Mouse (Mus musculus) large intestine, adult 2 months (tissue): ENCODE data around the gene Gm26741. TPM values are rescaled to one million over a fixed set of nuclear protein-coding genes. Genes with fewer than 3 reads are reported as not detected.
"Not testable (repeated sequence)": the region's sequence is repeated elsewhere in the genome, so short reads cannot be mapped to it uniquely, and the experiment has no call there.

Source experiments
- DNase-seq: peaks from one replicate; pipeline ENCODE4 v3.0.0-alpha.2; 2012; ENCODE audit warnings: low read depth, low spot score
- WGBS: fragments of 180-500 bp; shearing (Covaris S2); methylation state at CpG from one replicate; pipeline ENCODE4 v1.1.7; 2018; 5-methylcytosine and 5-hydroxymethylcytosine counted together
- polyA plus RNA-seq: library from polyadenylated mRNA; depleted of rRNA; stranded (reverse); fragments of >200 nt; gene quantifications from 2 replicates; pipeline ENCODE4 v1.2.3, GENCODE M21; 2012; rRNA removed

Gm26741 gene
- not detected in 2 replicates for polyA plus RNA-seq

DNA sequence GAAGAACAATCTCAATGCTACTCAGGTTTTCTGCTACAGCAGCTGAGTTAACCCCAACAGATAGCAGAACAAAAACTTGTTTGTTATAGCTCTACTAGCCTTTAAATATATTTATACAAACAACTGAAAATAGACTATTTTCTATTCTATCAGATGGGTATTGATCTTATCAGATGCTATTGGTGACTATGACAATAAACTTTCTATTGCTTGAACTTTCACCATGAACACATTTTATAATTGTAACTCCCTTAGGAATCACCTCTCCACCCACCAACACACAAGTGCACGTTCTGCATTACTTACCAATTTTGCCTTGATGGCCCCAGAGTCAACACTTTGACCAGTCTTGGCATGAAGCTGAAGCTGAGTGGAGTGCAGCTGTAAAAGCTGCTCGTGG lies at the start of gene Gm26741:
Gm26741 (plus strand) TSS at position 301 of the 400 bp plus-strand sequence.
- no peak for DNase-seq
- WGBS, result 61% methylated on average over 2 of the region's 2 CpGs

DNA sequence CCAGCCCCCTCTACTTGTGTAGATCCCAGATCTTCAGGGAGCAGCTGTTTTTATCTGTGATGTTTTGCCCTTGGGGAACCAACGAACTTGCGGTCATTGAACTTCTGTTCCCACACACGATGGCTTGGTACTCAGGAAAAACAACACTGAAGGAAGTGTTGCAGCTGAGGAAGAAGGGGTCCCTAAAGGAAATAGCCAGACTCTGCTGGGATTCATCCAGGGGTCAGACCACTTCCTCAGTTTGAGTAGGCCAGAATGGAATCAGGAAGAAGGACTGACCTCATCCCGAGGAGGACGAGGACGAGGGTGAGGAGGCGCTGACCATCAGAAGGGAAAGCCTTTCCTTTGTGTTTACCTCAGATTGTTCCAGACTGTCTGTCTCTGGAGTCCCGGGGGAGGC lies 49.4 kb upstream of the Gm26741 start:
- 70% methylated on average over 8 of the region's 8 CpGs for WGBS
- DNase-seq, result no peak

DNA sequence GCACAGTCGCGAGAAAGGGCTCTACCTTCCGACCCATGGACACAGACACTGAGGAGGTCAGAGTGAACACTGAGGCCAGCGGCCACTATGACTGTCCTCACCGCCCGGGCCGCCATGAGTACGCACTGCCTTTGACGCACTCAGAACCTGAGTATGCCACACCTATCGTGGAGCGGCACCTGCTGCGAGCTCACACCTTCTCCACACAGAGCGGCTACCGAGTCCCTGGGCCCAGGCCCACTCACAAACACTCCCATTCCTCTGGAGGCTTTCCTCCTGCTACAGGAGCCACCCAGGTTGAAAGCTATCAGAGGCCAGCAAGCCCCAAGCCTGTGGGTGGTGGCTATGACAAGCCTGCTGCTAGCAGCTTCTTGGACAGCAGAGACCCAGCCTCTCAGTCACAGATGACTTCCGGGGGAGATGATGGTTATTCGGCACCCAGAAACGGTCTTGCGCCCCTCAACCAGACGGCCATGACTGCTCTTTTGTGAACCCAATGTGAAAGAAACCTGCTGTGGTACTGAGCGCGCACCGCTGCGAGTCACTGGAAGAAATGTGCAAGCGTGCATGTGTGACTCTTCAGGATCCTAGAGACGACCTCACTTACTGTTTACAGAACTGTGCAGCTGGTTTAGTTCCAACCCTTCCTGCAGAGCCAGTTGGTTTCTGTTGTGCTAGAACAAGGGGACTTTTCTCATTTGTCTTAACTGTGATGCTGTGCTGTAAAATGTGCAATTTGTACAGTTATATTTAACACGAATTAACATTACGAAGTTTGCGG lies 38.9 kb upstream of the Gm26741 start:
- 82% methylated on average over 28 of the region's 28 CpGs for WGBS
- DNase-seq, result no peak

DNA sequence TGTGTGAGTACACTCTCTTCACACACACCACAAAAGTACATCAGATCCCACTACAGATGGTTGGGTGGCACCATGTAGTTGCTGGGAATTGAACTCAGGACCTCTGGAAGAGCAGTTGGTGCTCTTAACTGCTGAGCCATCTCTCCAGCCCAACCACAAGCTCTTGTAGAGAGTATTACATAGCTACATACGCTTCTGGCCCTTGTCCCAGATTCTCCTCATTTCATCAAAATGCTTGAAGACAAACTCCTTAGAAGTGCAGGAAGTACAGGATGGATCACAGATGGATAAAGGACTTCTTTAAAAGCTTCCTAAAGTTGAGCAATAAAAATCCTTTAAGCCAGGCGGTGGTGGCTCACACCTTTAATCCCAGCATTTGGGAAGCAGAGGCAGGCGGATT lies 36.6 kb upstream of the Gm26741 start:
- no peak for DNase-seq
- 87% methylated on average over 3 of the region's 3 CpGs for WGBS

DNA sequence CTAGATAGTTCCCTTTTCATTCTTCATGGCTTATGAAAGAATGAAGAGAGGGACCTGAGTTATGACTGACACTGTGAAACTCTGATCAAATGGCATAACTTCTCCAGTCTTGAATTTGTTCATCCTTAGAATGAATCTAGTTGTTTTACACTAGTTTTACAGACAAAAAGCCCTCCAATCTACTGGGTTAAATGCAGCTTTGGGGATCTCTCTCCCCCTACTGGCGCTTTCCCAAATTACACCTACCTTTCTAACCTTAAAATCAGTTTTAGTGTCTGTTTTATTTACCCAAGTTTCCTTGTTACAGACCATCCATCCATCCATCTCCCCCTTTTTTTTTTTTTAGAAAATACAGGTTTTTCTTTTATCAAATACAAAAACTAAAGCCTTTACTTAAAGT lies 27.6 kb upstream of the Gm26741 start:
- peak; percentile 22 for DNase-seq
- WGBS, result 3% methylated on average over 1 of the region's 1 CpGs

DNA sequence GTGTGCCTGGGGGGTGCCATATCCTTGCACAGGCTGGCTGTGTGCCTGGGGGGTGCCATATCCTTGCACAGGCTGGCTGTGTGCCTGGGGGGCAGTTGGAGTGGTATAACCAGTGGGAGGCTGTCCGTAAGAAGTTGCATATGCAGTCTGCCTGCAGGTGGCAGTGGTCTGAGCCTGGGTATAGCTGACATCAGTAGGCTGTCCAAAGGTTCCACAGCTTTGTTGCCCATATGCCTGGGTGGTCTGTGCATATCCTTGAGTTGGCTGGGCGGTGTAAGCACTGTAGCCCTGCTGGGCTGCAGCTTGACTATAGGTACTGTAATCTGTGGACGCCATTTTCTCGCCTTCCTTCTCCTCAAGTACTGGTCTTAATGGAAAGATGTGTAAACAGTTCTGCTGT lies 15.2 kb upstream of the Gm26741 start:
- not testable (repeated sequence) for DNase-seq
- WGBS, result 94% methylated on average over 4 of the region's 4 CpGs

DNA sequence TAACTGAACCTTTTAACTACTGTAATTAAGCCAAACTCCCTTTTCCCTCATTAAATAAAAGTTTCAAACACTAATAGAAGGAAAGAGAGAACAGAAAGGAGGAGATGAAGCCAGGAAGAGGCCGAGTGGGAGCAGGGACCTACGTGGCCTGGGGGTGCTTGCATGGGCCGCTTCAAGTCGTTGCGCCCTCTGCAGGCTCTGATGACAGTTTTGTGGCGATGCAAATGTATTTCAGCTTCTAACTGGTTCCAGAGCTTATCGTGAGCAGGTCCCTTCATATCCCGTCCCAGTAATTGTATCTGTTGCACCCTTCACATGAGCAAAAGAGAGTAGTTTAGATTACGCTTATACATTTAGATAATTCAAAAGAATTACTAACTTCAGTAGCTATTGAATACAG lies 5.4 kb upstream of the Gm26741 start:
- 93% methylated on average over 9 of the region's 9 CpGs for WGBS
- DNase-seq, result no peak

DNA sequence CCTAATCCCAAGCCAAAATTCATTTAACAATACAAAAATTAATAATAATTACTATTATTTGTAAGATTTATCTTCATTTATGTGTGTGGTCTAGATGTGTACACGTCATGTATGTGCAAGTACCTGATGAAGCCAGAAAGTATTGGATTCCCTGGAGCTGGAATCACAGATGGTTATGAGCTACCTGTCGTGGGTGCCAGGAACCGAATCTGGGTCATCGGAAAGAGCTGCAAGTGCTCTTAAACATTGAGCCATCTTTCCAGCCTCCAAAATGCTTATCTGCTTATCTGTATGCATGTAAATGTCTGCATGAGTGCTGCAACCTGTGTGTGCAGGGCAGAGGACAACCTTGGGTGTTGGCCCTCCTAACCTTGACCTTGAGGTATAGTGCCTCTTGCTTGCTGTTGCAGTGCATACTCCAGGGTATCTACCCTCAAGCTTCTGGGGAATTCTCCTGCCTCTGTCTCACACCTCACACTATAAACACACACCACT lies 1.7 kb downstream of the Gm26741 start:
- WGBS, result 97% methylated on average over 4 of the region's 4 CpGs
- no peak for DNase-seq

DNA sequence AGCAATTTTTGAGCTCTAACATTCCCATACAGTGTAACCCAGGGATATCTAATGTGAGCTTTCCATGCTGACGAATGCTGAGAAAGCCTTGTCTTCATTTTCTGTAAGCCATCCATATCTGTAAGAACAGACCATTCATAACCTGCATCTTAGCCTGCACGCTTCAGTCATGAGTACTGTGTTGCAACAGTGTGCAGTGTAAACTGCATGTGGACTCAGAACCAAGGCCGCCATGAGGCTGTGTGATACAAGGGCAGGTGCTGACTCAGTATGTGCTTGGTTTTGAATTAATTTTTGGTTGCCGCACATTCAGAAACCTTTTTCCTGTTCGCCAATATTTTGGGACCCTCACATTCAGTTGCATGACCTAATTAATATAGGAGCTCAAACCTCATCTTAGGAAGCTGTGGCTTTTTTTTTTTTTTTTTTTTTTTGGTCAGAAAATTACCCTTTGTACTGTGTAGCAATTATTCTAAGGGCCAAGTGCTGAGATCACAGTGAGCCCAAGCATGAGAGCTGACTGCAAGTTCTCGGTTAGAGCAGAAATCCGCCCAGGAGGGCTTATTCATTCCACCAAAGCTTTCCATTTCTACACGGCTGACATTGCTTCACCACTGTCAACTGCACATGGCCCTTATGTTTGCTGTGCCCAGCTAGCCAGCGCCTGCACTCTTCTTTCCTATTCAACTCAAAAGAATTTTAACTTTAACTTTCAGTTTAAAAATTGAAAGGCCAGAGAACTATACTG lies 2.5 kb downstream of the Gm26741 start:
- WGBS, result 92% methylated on average over 9 of the region's 9 CpGs
- no peak for DNase-seq

DNA sequence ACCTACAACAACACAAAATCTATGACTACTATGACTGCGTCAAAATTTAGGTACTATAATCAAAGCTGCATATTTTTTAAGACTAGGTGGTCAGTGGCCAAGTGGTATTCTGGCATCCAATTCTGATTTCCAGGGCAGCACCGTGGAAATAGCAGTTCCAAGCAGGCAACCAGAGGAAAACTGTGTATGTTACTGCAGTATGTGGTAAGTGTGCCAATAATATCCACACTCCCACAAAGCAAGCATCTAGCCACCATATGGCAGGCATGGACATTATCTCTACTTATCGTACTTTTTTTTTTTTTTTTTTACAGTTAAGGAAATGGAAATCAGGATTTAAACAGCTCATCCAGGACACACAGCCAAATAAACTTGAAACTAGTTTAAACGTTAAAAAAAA lies 9.8 kb downstream of the Gm26741 start:
- DNase-seq, result no peak
- 54% methylated on average over 4 of the region's 4 CpGs for WGBS

DNA sequence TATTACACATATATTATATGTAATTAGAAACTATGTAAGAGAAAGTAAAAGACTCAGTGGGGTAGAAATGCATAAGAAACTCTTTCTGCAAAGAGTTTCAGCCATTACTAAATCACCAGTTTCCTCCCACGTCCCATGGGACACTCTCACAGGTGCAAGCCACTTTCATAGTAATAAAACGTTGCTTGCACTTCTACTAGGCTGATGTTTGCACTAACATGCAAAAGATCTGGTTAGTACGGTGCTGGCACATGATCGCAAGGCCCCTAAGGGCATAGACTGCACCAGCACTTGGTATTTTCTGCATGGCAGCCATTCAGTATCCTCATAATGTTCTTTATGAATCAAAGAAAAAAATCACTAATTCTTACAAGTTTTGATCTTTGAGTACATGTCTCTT lies 15.3 kb downstream of the Gm26741 start:
- DNase-seq, result no peak
- 40% methylated on average over 4 of the region's 4 CpGs for WGBS

DNA sequence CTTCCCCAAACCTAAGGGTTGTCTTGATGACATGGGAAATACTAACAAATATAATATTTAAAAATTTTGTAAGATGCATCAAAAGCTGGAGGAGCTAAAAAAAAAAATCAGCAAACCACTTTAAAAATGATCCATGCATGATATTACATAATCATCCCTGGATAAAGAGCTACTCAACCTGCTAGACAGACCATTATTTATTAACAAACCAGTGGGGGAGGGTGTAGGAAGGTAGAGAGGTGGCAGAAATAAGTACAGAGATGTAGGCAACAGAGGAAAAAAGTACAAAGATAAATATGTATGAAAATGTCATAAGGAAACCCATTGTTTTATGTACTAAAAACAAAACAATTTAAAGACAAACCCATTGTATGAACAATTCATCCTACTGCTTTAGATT lies 16.1 kb downstream of the Gm26741 start:
- no peak for DNase-seq

DNA sequence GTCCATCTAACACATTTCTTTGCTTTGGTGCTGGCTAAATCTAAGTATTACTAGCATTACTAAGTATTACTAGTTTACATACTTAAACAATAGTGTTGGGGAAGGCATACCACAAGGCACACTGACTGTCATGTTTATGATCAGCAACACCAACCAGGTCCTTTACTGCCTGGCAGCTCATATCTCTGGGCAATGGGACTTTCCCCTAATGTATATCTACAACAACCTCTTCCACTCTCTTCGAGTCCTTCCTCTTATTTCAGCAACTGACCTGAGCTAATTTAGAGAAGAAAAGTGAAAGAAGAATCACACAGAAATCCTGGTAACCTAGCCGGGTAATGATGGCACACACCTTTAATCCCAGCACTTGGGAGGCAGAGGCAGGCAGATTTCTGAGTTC lies 17.9 kb downstream of the Gm26741 start:
- no peak for DNase-seq

DNA sequence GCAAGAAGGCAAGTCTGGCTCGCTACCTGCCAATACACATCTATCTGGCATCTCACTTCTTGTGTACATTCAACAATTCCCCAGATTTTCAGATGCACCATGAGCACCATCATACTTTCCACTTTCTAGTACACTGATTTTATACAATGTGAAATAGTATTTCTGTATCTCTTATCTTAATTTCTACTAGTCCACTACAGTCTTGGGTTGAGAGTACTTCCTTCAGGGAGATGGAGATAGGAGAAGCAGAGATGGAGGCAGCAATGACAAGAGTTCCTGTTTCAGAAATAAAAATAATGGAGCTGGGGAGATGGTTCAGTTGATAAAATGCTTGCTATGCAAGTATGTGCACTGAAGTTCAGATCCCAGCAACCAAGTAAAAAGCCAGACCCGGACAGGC lies 19.2 kb downstream of the Gm26741 start:
- 95% methylated on average over 2 of the region's 2 CpGs for WGBS
- no peak for DNase-seq

More for the DNA sequence above, 17.9 kb downstream of the Gm26741 start:
- whole genome bisulfite sequencing, result 49% methylated on average over 2 of the region's 2 CpGs

DNA sequence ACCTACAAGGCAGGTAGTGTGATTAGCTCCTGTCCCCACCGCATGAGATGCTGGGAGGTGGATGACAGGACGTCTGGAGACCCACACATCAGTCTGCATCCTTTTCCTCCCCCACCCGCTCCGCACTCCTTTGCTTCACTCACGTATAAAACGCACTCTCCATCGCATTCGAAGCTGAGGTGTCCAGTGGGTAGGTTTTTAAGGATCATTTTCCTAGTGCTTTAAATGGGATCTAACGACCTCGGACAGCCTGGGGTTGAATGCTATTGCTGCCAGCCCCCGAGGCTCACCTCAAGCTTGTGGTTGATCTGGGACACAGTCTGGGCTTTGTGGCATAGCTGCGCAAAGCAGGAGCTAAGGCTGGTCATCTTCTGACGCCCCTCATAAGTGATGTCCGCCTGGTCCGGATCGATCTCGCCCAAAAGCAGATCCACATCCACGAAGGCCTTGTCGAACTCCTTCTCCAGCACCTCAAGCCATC lies 22.8 kb downstream of the Gm26741 start:
- under 1% methylated on average over 19 of the region's 19 CpGs for WGBS
- DNase-seq, result no peak

DNA sequence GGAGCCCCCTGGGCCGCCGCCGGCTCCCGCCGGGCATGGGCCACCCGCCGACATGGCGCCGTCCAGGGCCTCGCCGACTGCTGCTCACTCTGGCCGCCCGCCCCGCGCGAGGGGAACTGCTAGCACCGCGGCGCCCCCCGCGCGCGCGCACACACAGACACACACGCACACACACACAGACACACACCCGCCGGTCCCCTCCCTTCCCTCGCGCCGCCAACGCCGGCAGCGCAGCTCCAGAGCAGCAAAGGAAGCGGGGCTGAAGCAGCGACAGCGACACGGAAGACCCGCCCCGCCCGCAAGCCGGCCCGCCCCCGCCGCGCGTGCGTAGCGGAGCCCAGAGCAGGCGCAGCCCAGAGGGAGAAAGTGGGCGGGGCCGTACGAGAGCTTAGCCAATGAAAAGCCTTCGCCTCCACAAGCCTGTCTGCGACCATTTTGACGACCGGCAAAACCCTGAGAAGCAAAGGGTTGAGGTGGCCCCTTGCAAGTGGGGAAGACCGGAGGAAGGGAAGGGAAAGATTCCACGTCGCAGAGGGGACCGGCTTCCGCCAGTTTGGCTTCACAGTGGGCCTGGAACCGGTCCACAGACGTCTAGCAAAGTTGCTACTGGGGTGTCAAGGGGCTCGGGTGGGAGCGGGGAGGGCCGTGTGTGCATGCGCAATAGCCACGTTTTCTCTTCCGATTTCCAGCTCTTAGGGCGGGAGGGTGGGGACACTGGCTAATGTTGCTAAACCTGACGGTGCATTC lies 23.5 kb downstream of the Gm26741 start, which contains the start of gene Gopc:
Gopc (minus strand) TSS at position 280 of the 747 bp plus-strand sequence.
- under 1% methylated on average over 71 of the region's 71 CpGs for WGBS
- DNase-seq, result peak; percentile 86

DNA sequence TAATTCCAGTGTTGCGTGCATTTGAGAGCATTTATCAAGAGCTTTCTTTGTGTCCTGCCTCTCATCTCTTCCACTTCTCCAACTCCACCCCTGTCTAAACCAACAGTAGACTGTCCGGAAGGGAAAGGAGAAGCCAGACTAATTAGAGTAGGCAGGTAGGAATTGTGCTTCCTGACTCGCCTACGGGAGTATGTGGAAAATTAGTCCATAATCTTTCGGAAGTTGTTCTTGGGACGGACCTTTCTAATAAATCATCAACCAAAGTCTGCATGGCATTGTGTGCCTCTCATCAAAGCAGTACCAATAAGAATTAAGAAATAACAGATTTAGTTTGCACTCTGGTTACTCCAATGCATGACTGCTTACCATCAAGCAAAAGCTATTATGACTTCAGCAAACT lies 24.5 kb downstream of the Gm26741 start:
- DNase-seq, result no peak
- 26% methylated on average over 6 of the region's 6 CpGs for WGBS

DNA sequence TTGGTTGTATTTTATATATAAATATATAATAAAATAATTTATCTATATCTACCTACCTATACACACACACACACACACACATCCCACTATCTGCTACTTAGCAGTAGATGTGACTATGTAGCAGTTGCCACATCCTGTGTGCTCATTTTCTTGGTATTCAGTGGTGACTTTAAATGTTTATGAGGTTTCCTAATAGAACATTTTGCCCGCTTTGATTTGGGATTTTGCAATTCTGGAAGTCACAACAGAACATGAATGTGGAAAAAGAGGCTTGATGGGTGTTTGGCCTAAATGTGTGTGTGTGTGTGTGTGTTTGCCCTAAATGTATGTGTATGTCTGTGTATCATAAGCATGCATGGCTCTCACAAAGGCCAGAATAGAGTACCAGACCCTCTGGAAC lies 25.0 kb downstream of the Gm26741 start:
- WGBS, result 83% methylated on average over 1 of the region's 1 CpGs
- DNase-seq, result no peak

DNA sequence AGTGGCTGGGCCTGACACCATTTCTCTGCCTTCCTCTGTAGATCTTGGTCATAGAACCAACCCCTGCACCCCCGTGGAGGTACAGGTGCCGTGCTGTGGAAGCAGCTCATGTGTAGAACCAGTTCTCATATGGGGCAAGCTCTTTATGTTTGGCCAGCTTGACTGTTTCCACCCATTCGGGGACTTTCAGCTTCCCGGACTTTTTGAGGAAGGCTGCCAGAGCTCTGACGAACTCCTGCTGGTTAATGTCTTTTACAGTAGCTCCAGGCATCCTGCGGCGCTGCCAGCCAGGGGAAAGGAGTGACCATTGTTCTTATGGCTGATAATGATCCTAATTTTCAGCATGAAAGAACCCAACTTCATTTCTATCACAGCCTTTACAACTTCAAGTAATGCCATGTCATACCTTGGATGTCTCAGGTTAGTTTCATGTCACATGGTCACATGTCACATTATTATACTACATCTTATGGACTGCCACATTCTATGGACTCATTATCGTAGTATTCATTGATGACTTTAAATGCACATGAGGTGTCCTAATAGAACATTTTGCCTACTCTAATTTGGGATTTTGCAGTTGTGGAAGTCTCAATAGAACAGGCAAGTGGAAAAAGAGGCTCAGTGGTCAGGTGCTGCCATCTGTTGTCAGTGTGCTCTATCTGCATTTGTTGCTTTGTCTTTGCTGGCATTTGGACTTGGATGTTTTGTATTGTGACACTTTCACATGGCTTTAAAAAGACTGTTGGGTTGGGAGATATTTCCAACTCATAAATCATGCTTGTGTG lies 26.4 kb downstream of the Gm26741 start:
- no peak for DNase-seq
- 60% methylated on average over 8 of the region's 8 CpGs for WGBS
